Mouse (Mus musculus): Measurements from ENCODE around the gene Pla2g15.

- peak; percentile 99 for TF ChIP-seq POLR2A (IDR thresholded peaks at IDR 0.05; ENCODE audit: low read depth, low read length)
- no peak for TF ChIP-seq CTCF (conservative IDR thresholded peaks at IDR 0.05 in 1 of 2, IDR thresholded peaks at IDR 0.05 in 1 of 2; ENCODE audit: low read depth in 2 of 2, low read length in 2 of 2)
- no peak for TF ChIP-seq USF2 (conservative IDR thresholded peaks at IDR 0.05; ENCODE audit: low read depth, low read length)
- no peak for TF ChIP-seq USF1 (IDR thresholded peaks at IDR 0.05; ENCODE audit: low read depth, low read length)
- no peak for TF ChIP-seq EP300 (IDR thresholded peaks at IDR 0.05; ENCODE audit: low read length)
Measured at GRCm38 (mm10) chr8:106210821-106211345, 60.7 kb downstream of the Pla2g15 start, which contains the start of the genes Slc7a6os and Prmt7.
